Mouse (Mus musculus) myocyte (in vitro differentiated cells): ENCODE results near the gene Dbh. TPM values are rescaled to one million over a fixed set of nuclear protein-coding genes. Genes with fewer than 3 reads are reported as not detected.
A peak's percentile ranks its signal among the peaks of the same experiment; 100 is the strongest.

Source experiments
- H3K27me3 ChIP-seq: one replicate; pipeline ENCODE4 v1.6.1; 2011; ENCODE audit not compliant: control insufficient read depth, insufficient read depth, insufficient read length
- H3K36me3 ChIP-seq: one replicate; pipeline ENCODE4 v1.6.1; 2011; ENCODE audit not compliant: control insufficient read depth, insufficient read depth
- H3K4me2 ChIP-seq: one replicate; pipeline ENCODE4 v1.6.1; 2011; ENCODE audit warnings: low read depth, control low read depth
- H3K4me3 ChIP-seq: one replicate; pipeline ENCODE4 v1.5.1; 2011; ENCODE audit warnings: mild to moderate bottlenecking, control low read depth, moderate library complexity
- H3K79me2 ChIP-seq: one replicate; pipeline ENCODE4 v1.6.1; 2011; ENCODE audit not compliant: control insufficient read depth, insufficient read depth
- H3ac ChIP-seq: one replicate; pipeline ENCODE4 v1.6.1; 2011; ENCODE audit not compliant: control insufficient read depth, insufficient read length
- CEBPB ChIP-seq: IDR thresholded peaks from 2 replicates; pipeline ENCODE4 v1.6.1; 2011; ENCODE audit warnings: mild to moderate bottlenecking, moderate library complexity; ENCODE audit not compliant: poor library complexity, insufficient read depth, severe bottlenecking
- E2F4 ChIP-seq: IDR thresholded peaks from one replicate; pipeline ENCODE4 v1.6.1; 2011; ENCODE audit warnings: mild to moderate bottlenecking, control low read depth, moderate library complexity; ENCODE audit not compliant: insufficient read depth
- MAX ChIP-seq: IDR thresholded peaks from one replicate; pipeline ENCODE4 v1.6.1; 2011; ENCODE audit warnings: low read depth, mild to moderate bottlenecking, control low read depth
- MYOD1 ChIP-seq, 3 experiments: IDR thresholded peaks; one replicate each; pipeline ENCODE4 v1.6.1; 2011; ENCODE audit warnings: control low read depth in 2 of 3, low read depth in 2 of 3, mild to moderate bottlenecking in 2 of 3, moderate library complexity in 1 of 3; ENCODE audit not compliant: insufficient read length in 2 of 3, control insufficient read depth in 1 of 3
- MYOG ChIP-seq, 3 experiments: IDR thresholded peaks; one replicate each; pipeline ENCODE4 v1.6.1; 2011; ENCODE audit warnings: control low read depth in 2 of 3, low read depth in 2 of 3, mild to moderate bottlenecking in 2 of 3; ENCODE audit not compliant: insufficient read length in 2 of 3, control insufficient read depth in 1 of 3, insufficient read depth in 1 of 3
- POLR2A ChIP-seq: IDR thresholded peaks from one replicate; pipeline ENCODE4 v1.6.1; 2011; ENCODE audit warnings: low read depth, mild to moderate bottlenecking, control low read depth, moderate library complexity; ENCODE audit not compliant: insufficient read length
- POLR2AphosphoS2 ChIP-seq: IDR thresholded peaks from one replicate; pipeline ENCODE4 v1.6.1; 2011; ENCODE audit warnings: low read depth, control low read depth; ENCODE audit not compliant: insufficient read length
- REST ChIP-seq: IDR thresholded peaks from one replicate; pipeline ENCODE4 v1.6.1; 2011; ENCODE audit warnings: mild to moderate bottlenecking, control low read depth, moderate library complexity; ENCODE audit not compliant: insufficient read depth, insufficient read length
- SRF ChIP-seq: IDR thresholded peaks from one replicate; pipeline ENCODE4 v1.6.1; 2011; ENCODE audit warnings: low read depth; ENCODE audit not compliant: control insufficient read depth, insufficient read length
- TCF12 ChIP-seq: IDR thresholded peaks from one replicate; pipeline ENCODE4 v1.6.1; 2011; ENCODE audit warnings: mild to moderate bottlenecking, control low read depth; ENCODE audit not compliant: poor library complexity, insufficient read depth, severe bottlenecking
- TCF3 ChIP-seq: IDR thresholded peaks from one replicate; pipeline ENCODE4 v1.6.1; 2011; ENCODE audit warnings: low read depth, control low read depth; ENCODE audit not compliant: insufficient read length
- USF1 ChIP-seq: IDR thresholded peaks from one replicate; pipeline ENCODE4 v1.6.1; 2011; ENCODE audit warnings: low read depth, mild to moderate bottlenecking, control low read depth, moderate library complexity
- polyA plus RNA-seq: library from polyadenylated mRNA; unstranded; fragments of >200 nt; fragmentation: generic; extraction: Trizol; gene quantifications from one replicate; pipeline ENCODE4 v1.2.1, GENCODE M21; 2012; ENCODE audit warnings: missing spikeins

Gene Dbh
- polyA plus RNA-seq, 1 experiment: 8.2 TPM

- Histone ChIP-seq H3K79me2 (no peaks in the 10 kb centered on the region), H3ac (no peak overlapping the region), H3K36me3 (no peaks in the 10 kb centered on the region), H3K4me3 (no peak overlapping the region), H3K27me3 (no peaks in the 10 kb centered on the region), H3K4me2 (no peak overlapping the region)
- TF ChIP-seq REST: no peak
- TF ChIP-seq E2F4: no peak
- no peak for TF ChIP-seq CEBPB
- no peak for TF ChIP-seq USF1
- no peak for TF ChIP-seq MYOG (IDR thresholded peaks at IDR 0.05; ENCODE audit: control insufficient read depth in 1 of 3, insufficient read depth in 1 of 3, insufficient read length in 2 of 3, low read depth in 2 of 3)
- no peak for TF ChIP-seq SRF
- no peak for TF ChIP-seq MYOD1 (IDR thresholded peaks at IDR 0.05; ENCODE audit: control insufficient read depth in 1 of 3, insufficient read length in 2 of 3, low read depth in 2 of 3)
- no peak for TF ChIP-seq TCF3
- no peak for TF ChIP-seq POLR2A
- no peak for TF ChIP-seq POLR2AphosphoS2
- no peak for TF ChIP-seq MAX
- TF ChIP-seq TCF12: no peak
Observed at GRCm38 (mm10) chr2:27218569-27218968, 53.5 kb downstream of the Dbh start.

GRCm38 (mm10) chr2:27223012-27223421, 58.0 kb downstream of the Dbh start:
- H3K79me2 ChIP-seq: no peaks in the 10 kb centered on the region
- H3K4me2 ChIP-seq: no peak overlapping the region
- TF ChIP-seq POLR2AphosphoS2 (no peak), MAX (no peak), USF1 (no peak), POLR2A (no peak), TCF3 (no peak)
- no peaks in the 10 kb centered on the region for H3K27me3 ChIP-seq
- H3ac ChIP-seq: no peak overlapping the region
- no peak overlapping the region for H3K4me3 ChIP-seq
- H3K36me3 ChIP-seq: no peaks in the 10 kb centered on the region

- Histone ChIP-seq H3K4me2 (no peak overlapping the region), H3K27me3 (no peaks in the 10 kb centered on the region), H3K79me2 (no peaks in the 10 kb centered on the region), H3K36me3 (no peaks in the 10 kb centered on the region), H3K4me3 (no peak overlapping the region), H3ac (no peak overlapping the region)
- TF ChIP-seq SRF: no peak
- TF ChIP-seq MYOG (IDR thresholded peaks at IDR 0.05; ENCODE audit: control insufficient read depth in 1 of 3, insufficient read depth in 1 of 3, insufficient read length in 2 of 3, low read depth in 2 of 3): peak in 1 of 3 experiments; percentile 59
- no peak for TF ChIP-seq E2F4
- no peak for TF ChIP-seq POLR2AphosphoS2
- no peak for TF ChIP-seq MAX
- no peak for TF ChIP-seq POLR2A
- peak in 1 of 3 experiments; percentile 43 for TF ChIP-seq MYOD1 (IDR thresholded peaks at IDR 0.05; ENCODE audit: control insufficient read depth in 1 of 3, insufficient read length in 2 of 3, low read depth in 2 of 3)
- TF ChIP-seq CEBPB: no peak
- TF ChIP-seq TCF3: no peak
- TF ChIP-seq USF1: no peak
- TF ChIP-seq REST: no peak
- TF ChIP-seq TCF12: no peak
Observed at GRCm38 (mm10) chr2:27226572-27226971, 61.5 kb downstream of the Dbh start.

GRCm38 (mm10) chr2:27228809-27229480, 63.9 kb downstream of the Dbh start:
- Histone ChIP-seq H3ac (no peak overlapping the region), H3K79me2 (no peaks in the 10 kb centered on the region), H3K36me3 (no peaks in the 10 kb centered on the region), H3K4me3 (no peak overlapping the region), H3K27me3 (no peaks in the 10 kb centered on the region), H3K4me2 (no peak overlapping the region)
- no peak for TF ChIP-seq MYOG (IDR thresholded peaks at IDR 0.05; ENCODE audit: control insufficient read depth in 1 of 3, insufficient read depth in 1 of 3, insufficient read length in 2 of 3, low read depth in 2 of 3)
- TF ChIP-seq POLR2A: no peak
- TF ChIP-seq REST: no peak
- no peak for TF ChIP-seq CEBPB
- no peak for TF ChIP-seq SRF
- no peak for TF ChIP-seq E2F4

- Histone ChIP-seq H3K4me3 (no peak overlapping the region), H3ac (no peak overlapping the region), H3K79me2 (no peaks in the 10 kb centered on the region), H3K36me3 (no peaks in the 10 kb centered on the region), H3K27me3 (no peaks in the 10 kb centered on the region), H3K4me2 (no peak overlapping the region)
- TF ChIP-seq SRF (no peak), MYOD1 (IDR thresholded peaks at IDR 0.05; ENCODE audit: control insufficient read depth in 1 of 3, insufficient read length in 2 of 3, low read depth in 2 of 3) (peak in 1 of 3 experiments; percentile 32), MYOG (IDR thresholded peaks at IDR 0.05; ENCODE audit: control insufficient read depth in 1 of 3, insufficient read depth in 1 of 3, insufficient read length in 2 of 3, low read depth in 2 of 3) (no peak), USF1 (no peak), REST (no peak), TCF12 (no peak)
Observed at GRCm38 (mm10) chr2:27229481-27230105, 64.6 kb downstream of the Dbh start.
